Mouse (Mus musculus) brain, embryonic 14.5 days (tissue): ENCODE data around the gene Sorl1. TPM values are rescaled to one million over a fixed set of nuclear protein-coding genes. Genes with fewer than 3 reads are reported as not detected.

ENCODE experiments used
- DNase-seq: peaks from one replicate; pipeline ENCODE4 v3.0.0-alpha.2; 2011; ENCODE audit warnings: low read depth
- CTCF ChIP-seq: fragments of 200-500 bp; IDR thresholded peaks from 2 replicates; pipeline ENCODE4 v1.5.1; 2012; ENCODE audit warnings: inconsistent platforms, mild to moderate bottlenecking, moderate library complexity, borderline replicate concordance; ENCODE audit not compliant: insufficient read depth, insufficient read length; ENCODE audit errors: extremely low read depth
- POLR2A ChIP-seq: fragments of 200-500 bp; IDR thresholded peaks from 2 replicates; pipeline ENCODE4 v1.6.1; 2012; ENCODE audit warnings: mild to moderate bottlenecking, inconsistent platforms, borderline replicate concordance; ENCODE audit not compliant: poor library complexity, insufficient read depth, insufficient read length, severe bottlenecking; ENCODE audit errors: extremely low read depth
- polyA plus RNA-seq: library from polyadenylated mRNA; depleted of rRNA; stranded (reverse); fragments of >200 nt; gene quantifications from 2 replicates; pipeline ENCODE4 v1.2.3, GENCODE M21; 2012

Sorl1 gene
- polyA plus RNA-seq, 1 experiment: 16.3 TPM

GRCm38 (mm10) chr9:42032419-42032818, 91.7 kb downstream of the Sorl1 start:
- DNase-seq: peak; percentile 53
- TF ChIP-seq CTCF: no peak
- TF ChIP-seq POLR2A: no peak

DNA sequence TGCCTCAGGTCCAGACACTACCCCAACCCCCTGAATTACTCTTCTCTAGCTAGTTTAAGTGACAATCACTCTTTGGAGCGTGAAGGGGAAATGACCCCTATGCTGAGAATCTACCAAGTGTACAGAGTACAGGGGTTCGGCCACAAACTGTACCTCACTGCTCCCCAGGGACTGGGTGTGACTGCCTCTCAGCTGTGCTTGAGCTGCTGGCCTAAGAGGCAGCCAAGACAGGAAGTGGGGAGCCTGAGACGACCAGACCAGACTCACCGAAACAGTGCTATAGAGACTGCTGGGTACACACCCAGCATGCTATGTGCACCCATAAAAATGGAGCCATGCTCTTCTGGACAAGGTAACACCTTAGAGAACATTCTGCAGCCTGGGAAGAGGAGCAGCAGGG, 95.3 kb downstream of the Sorl1 start:
- no peak for DNase-seq
- TF ChIP-seq CTCF (no peak), POLR2A (no peak)

- DNase-seq: no peak
- TF ChIP-seq CTCF (no peak), POLR2A (no peak)
Observed at GRCm38 (mm10) chr9:42024257-42024656, 99.8 kb downstream of the Sorl1 start.

- TF ChIP-seq POLR2A (no peak), CTCF (no peak)
- no peak for DNase-seq
Observed at GRCm38 (mm10) chr9:42023383-42023782, 100.7 kb downstream of the Sorl1 start.

GRCm38 (mm10) chr9:42022318-42022717, 101.8 kb downstream of the Sorl1 start:
- no peak for TF ChIP-seq POLR2A
- no peak for TF ChIP-seq CTCF
- DNase-seq: no peak

DNA sequence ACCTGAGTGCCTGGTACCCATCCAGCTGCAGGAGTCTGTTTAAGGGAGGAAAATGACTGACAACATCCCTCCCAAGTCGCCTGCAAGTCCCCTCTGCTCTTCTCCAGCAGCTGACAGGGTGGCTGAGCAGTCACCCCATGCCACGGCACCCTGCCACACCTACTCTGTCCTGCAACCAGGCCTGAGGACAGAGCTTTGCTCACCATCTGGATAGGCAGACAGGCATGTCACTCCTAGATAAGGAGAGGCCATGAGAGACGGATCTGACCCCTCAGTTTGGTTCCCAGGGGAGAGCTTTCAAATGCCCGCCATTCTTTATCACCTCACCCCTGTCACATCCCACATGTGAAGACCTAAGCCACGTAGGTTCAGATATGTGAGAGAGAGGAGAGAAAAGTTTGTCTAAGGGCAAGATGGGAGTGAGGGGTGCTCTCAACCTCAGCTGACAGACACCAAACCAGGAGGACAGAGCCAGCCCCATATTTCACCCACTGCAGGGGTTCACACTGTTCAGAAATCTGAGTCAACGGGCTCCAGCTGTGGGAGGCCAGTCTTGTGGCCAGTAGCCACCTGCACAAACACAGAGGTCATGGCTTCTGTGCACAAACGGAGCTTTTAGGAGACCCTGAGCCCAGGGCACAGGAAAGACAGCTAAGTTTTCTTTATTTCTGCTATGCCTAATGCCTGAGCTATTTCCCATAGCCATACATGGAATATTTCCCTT, 104.6 kb downstream of the Sorl1 start:
- TF ChIP-seq CTCF (no peak), POLR2A (no peak)
- no peak for DNase-seq

GRCm38 (mm10) chr9:42008501-42008900, 115.6 kb downstream of the Sorl1 start:
- no peak for DNase-seq
- TF ChIP-seq POLR2A (no peak), CTCF (no peak)

DNA sequence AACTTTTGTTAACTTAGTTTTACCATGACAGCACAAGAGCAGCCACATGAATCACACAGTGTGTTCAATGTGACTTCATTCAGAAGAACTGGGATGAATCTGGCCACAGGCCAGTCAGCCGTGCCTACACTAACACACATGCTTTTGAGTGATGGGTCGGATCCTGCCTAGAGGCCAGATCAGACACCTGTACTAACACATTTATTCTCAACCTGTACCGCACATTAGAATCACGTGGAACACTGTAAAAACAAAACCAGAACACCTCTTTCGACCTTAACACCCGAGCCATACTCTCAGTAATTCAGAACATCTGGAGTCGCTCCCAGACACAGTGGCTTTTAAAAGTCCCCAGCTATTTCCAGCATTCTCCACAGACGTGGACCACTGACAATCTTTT, 119.0 kb downstream of the Sorl1 start:
- DNase-seq: peak; percentile 20
- no peak for TF ChIP-seq CTCF

- DNase-seq: no peak
- no peak for TF ChIP-seq POLR2A
Observed at GRCm38 (mm10) chr9:42004140-42004539, 120.0 kb downstream of the Sorl1 start.

GRCm38 (mm10) chr9:41999498-42000473, 124.3 kb downstream of the Sorl1 start:
- TF ChIP-seq POLR2A (no peak), CTCF (peak; percentile 83; the same call in 1 of the 2 replicates)
- peak; percentile 79 for DNase-seq

- no peak for TF ChIP-seq CTCF
- TF ChIP-seq POLR2A: no peak
- peak; percentile 75 for DNase-seq
Observed at GRCm38 (mm10) chr9:41995278-41995677, 128.8 kb downstream of the Sorl1 start.
